Mouse (Mus musculus) liver, postnatal 0 days (tissue): ENCODE data around the gene Stk32c. TPM values are rescaled to one million over a fixed set of nuclear protein-coding genes. Genes with fewer than 3 reads are reported as not detected.

ENCODE experiments used
- ATAC-seq: fragments of 200-750 bp; cut with Nextera tagmentation; 2 replicates; pipeline ENCODE4 v1.8.0; 2017; ENCODE audit warnings: mild to moderate bottlenecking, moderate library complexity
- DNase-seq: peaks from one replicate; pipeline ENCODE4 v3.0.0-alpha.2; 2016
- H3K27ac ChIP-seq: fragments of 300-500 bp; sonication (generic); 2 replicates; pipeline ENCODE4 v1.5.1; 2014; ENCODE audit warnings: antibody characterized with exemption, moderate library complexity, mild to moderate bottlenecking, low read depth
- H3K27me3 ChIP-seq: fragments of 300-500 bp; sonication (generic); 2 replicates; pipeline ENCODE4 v1.6.1; 2014; ENCODE audit warnings: low read length, control low read depth, mixed read lengths; ENCODE audit not compliant: insufficient read depth
- H3K36me3 ChIP-seq: fragments of 300-500 bp; sonication (generic); replicated peaks from 2 replicates; pipeline ENCODE4 v1.6.1; 2014; ENCODE audit warnings: mild to moderate bottlenecking, control low read depth, low read length, moderate library complexity, mixed read lengths; ENCODE audit not compliant: insufficient read depth
- H3K4me1 ChIP-seq: fragments of 300-500 bp; sonication (generic); 2 replicates; pipeline ENCODE4 v1.6.1; 2014; ENCODE audit warnings: antibody characterized with exemption, mild to moderate bottlenecking, control low read depth; ENCODE audit not compliant: insufficient read depth
- H3K4me2 ChIP-seq: fragments of 300-500 bp; sonication (generic); 2 replicates; pipeline ENCODE4 v1.6.1; 2014; ENCODE audit warnings: low read depth, mild to moderate bottlenecking, low read length, moderate library complexity, mixed read lengths
- H3K4me3 ChIP-seq: fragments of 300-500 bp; sonication (generic); 2 replicates; pipeline ENCODE4 v1.5.1; 2014; ENCODE audit warnings: low read depth, low read length
- H3K9ac ChIP-seq: fragments of 300-500 bp; sonication (generic); replicated peaks from 2 replicates; pipeline ENCODE4 v1.6.1; 2014; ENCODE audit warnings: mild to moderate bottlenecking, moderate library complexity
- H3K9me3 ChIP-seq: fragments of 300-500 bp; sonication (generic); 2 replicates; pipeline ENCODE4 v1.6.1; 2016; ENCODE audit warnings: mild to moderate bottlenecking, control low read depth, low read length, mixed read lengths
- CTCF ChIP-seq: sonication (generic); IDR thresholded peaks from 2 replicates; pipeline ENCODE4 v1.5.1; 2016; ENCODE audit warnings: antibody characterized with exemption, low read depth
- EP300 ChIP-seq: IDR thresholded peaks from 2 replicates; pipeline ENCODE4 v1.6.1; 2016; ENCODE audit warnings: antibody characterized with exemption, low read depth, mild to moderate bottlenecking
- WGBS: fragments of 180-500 bp; shearing (Covaris S2); extraction: QIAGEN DNeasy Blood & Tissue Kit; methylation state at CpG from one replicate; pipeline ENCODE4 v1.1.7; 2014; ENCODE audit not compliant: insufficient replicate concordance; 5-methylcytosine and 5-hydroxymethylcytosine counted together
- polyA plus RNA-seq: library from polyadenylated mRNA; unstranded; fragments of >200 nt; fragmentation: Nextera tagmentation; extraction: Ambion mirVana; gene quantifications from 2 replicates; pipeline ENCODE4 v1.2.1, GENCODE M21; 2015

The Stk32c gene
- polyA plus RNA-seq, 1 experiment from 2014 or later = not detected

GRCm38 (mm10) chr7:139208773-139209095 lies 4.4 kb downstream of the Stk32c start:
- DNase-seq (no peak), ATAC-seq (no peak)
- Histone ChIP-seq H3K4me2 (no peak overlapping the region), H3K27me3 (no peaks in the 10 kb centered on the region), H3K9me3 (no peaks in the 10 kb centered on the region), H3K4me3 (no peak overlapping the region), H3K27ac (no peak overlapping the region), H3K4me1 (peaks cover 10% of the 10 kb centered on the region), H3K9ac (no peak overlapping the region), H3K36me3 (no peaks in the 10 kb centered on the region)
- 79% methylated on average over 4 of the region's 4 CpGs for WGBS
- TF ChIP-seq EP300 (no peak), CTCF (no peak)

DNA sequence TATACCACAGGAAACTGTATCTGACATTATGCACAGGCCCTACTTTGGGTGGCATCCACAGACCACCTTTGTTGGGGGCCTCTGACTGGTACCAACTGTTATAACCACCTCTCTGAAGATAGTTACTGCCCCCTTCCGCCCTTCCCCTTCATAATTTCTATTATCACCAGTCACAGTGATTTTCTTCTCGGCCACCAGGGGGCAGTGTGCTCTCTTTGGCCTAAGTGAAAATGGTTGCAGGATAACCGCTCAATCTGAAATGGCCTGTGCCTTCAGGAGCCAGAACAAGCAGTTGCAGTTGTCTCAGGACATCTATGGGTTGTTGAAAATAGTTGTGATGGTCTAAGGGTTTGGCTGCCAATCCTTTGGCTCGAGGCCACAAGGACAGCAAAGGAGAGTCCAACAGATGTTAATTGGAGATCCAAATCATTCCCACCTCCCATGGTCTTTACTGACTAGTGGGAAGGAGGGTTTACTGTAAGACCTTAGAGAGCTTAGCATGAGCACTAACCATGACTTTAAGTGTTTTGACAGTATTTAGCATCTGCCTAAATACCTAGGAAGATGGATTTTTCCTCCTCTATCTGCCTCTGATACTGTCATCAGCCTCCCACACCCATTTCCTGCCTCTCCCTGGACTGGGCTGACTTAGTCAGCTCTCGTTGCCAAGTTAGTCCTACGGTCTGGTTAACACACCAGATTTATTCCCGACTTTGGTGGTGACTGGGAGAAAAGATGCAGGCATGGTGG lies 4.9 kb downstream of the Stk32c start:
- 19% methylated on average over 7 of the region's 7 CpGs for WGBS
- TF ChIP-seq EP300 (no peak), CTCF (peak; percentile 93)
- Histone ChIP-seq H3K36me3 (no peaks in the 10 kb centered on the region), H3K4me1 (peaks cover 6% of the 10 kb centered on the region), H3K27me3 (no peaks in the 10 kb centered on the region), H3K9ac (no peak overlapping the region), H3K4me3 (no peak overlapping the region), H3K9me3 (no peaks in the 10 kb centered on the region), H3K27ac (no peak overlapping the region), H3K4me2 (no peak overlapping the region)
- ATAC-seq = no peak
- peak; percentile 67 for DNase-seq

DNA sequence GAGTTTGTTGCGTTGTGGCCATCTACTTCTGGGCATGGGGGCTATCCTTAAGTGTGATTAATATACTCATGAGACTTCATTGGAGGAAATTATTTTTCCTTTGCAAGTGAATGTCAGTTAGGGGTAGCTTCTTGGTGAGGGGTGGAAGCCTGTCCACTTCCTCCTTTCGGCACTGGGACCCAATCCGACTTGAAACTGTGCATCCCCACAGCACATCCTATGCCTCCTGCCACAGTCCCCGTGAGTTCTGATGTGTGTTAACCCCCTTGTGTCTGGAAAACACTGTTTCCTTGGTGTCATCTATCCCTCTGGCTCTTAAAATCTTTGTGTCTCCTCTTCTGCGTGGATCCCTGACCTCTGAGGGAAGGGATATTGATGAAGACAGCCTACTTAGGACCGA lies 11.9 kb downstream of the Stk32c start:
- Histone ChIP-seq H3K27ac (no peak overlapping the region), H3K4me3 (no peak overlapping the region), H3K27me3 (peaks cover 5% of the 10 kb centered on the region; the same call in 1 of the 2 replicates), H3K9me3 (no peaks in the 10 kb centered on the region), H3K9ac (no peak overlapping the region), H3K36me3 (no peaks in the 10 kb centered on the region), H3K4me2 (no peak overlapping the region), H3K4me1 (no peaks in the 10 kb centered on the region)
- DNase-seq (no peak), ATAC-seq (no peak)
- 37% methylated on average over 6 of the region's 6 CpGs for WGBS
- TF ChIP-seq CTCF = no peak
- no peak for TF ChIP-seq EP300

GRCm38 (mm10) chr7:139200108-139200507 lies 13.0 kb downstream of the Stk32c start:
- H3K27me3 ChIP-seq = peaks cover 5% of the 10 kb centered on the region; the same call in 1 of the 2 replicates
- H3K9me3 ChIP-seq = no peaks in the 10 kb centered on the region
- no peak overlapping the region for H3K4me2 ChIP-seq
- TF ChIP-seq EP300 = no peak
- TF ChIP-seq CTCF = peak; percentile 71
- no peaks in the 10 kb centered on the region for H3K4me1 ChIP-seq
- ATAC-seq (no peak), DNase-seq (peak; percentile 31)
- 26% methylated on average over 7 of the region's 7 CpGs for WGBS
- no peak overlapping the region for H3K27ac ChIP-seq
- no peak overlapping the region for H3K4me3 ChIP-seq
- H3K9ac ChIP-seq = no peak overlapping the region
- no peaks in the 10 kb centered on the region for H3K36me3 ChIP-seq

GRCm38 (mm10) chr7:139197022-139197421 lies 16.1 kb downstream of the Stk32c start:
- Histone ChIP-seq H3K4me3 (no peak overlapping the region), H3K9me3 (no peaks in the 10 kb centered on the region), H3K27me3 (peaks cover 5% of the 10 kb centered on the region; the same call in 1 of the 2 replicates), H3K4me1 (no peaks in the 10 kb centered on the region), H3K4me2 (no peak overlapping the region), H3K27ac (no peak overlapping the region), H3K36me3 (no peaks in the 10 kb centered on the region), H3K9ac (no peak overlapping the region)
- DNase-seq (no peak), ATAC-seq (no peak)
- 42% methylated on average over 4 of the region's 4 CpGs for WGBS
- TF ChIP-seq CTCF = no peak
- TF ChIP-seq EP300 = no peak

- peaks cover 30% of the 10 kb centered on the region for H3K27me3 ChIP-seq
- no peak overlapping the region for H3K27ac ChIP-seq
- no peaks in the 10 kb centered on the region for H3K9me3 ChIP-seq
- H3K36me3 ChIP-seq = no peaks in the 10 kb centered on the region
- WGBS = 62% methylated on average over 6 of the region's 6 CpGs
- H3K4me3 ChIP-seq = no peak overlapping the region
- no peak overlapping the region for H3K9ac ChIP-seq
- no peak for DNase-seq
- peaks cover 8% of the 10 kb centered on the region for H3K4me1 ChIP-seq
- ATAC-seq = no peak
- TF ChIP-seq EP300 (no peak), CTCF (peak; percentile 47)
- H3K4me2 ChIP-seq = no peak overlapping the region
Observed at GRCm38 (mm10) chr7:139191619-139192018, 21.5 kb downstream of the Stk32c start.

DNA sequence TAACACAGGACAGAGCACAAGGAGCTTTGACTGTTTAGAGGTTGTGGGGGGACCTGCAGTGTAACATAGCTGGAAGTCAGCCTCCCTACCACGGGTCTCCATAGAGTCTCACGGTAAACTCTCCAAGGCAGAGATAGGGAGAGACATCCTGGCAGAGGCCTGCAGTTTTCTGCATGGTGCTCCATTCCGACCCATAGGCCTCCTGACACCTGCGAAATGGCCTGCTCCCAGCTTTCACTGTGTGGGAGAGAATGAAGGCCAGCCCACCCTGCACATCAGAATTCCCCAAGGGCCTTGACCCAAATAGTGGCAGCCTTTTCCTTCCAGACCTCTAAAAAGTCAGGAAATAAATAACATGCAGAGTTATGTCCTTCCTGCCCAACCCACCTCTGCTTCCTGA lies 22.5 kb downstream of the Stk32c start:
- Histone ChIP-seq H3K4me2 (no peak overlapping the region), H3K4me3 (no peak overlapping the region), H3K4me1 (peaks cover 8% of the 10 kb centered on the region), H3K9me3 (no peaks in the 10 kb centered on the region), H3K9ac (no peak overlapping the region), H3K27me3 (peaks cover 40% of the 10 kb centered on the region), H3K27ac (no peak overlapping the region), H3K36me3 (no peaks in the 10 kb centered on the region)
- WGBS = 78% methylated on average over 4 of the region's 4 CpGs
- DNase-seq (no peak), ATAC-seq (no peak)
- TF ChIP-seq CTCF (no peak), EP300 (no peak)
